Mouse (Mus musculus): ENCODE measurements around the gene Rad21l.

Rad21l gene

GRCm38 (mm10) chr2:151668433-151668832 is at the start of gene Rad21l:
Rad21l (minus strand) TSS chr2:151668533.
- DNase-seq, result no peak

DNA sequence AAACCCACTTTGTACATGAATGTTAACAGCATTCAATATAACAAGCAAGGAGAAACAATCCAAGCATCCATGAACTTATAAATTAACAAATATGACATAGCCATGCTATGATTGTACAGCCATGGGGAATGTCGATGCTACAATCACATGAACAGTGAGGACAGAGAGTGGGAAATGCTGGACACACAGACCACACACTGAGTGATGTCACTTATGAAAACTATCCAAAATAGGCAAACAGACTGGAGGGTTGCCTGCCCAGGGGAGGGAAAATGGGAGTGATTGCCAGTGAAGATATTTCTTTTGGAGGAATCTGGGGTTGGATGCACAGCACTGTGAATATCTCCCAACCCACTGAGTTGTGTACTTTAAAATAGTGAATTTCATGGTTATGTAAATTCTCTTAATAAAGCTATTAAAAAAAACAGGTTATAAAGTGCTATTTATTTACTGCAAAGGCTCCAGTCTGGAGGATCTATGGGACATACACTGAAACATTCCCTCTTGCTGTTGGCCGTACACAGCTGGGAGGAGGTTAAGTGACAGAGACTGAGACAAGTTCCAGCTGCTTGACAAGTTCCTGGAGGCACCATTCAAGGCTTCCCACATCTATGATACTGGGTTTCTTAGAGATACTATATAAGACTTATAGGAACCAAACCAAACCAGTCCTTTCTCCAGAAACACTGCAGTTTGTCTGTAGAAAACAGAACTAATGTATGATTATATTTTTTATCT is 48.2 kb upstream of the Rad21l start:
- DNase-seq, result no peak

DNA sequence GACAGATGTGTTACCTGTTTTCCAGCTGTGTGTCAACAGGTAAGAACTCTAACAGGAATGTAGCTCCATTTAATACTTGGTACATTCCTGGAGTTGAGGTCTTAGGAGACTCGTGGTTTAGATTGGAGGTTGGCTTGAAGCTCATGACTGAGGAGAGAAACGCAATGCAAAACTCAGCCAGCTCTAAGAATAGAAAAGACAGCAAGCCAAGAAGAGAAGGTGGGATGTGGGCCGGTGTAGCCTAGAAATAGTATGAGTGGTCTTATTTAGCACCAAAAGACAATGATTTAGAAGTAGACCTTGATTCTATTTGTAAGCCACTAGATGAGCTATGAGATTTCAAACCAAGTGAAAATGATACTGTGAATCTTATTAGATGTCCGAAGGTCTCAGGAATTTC is 47.2 kb upstream of the Rad21l start:
- no peak for DNase-seq

DNA sequence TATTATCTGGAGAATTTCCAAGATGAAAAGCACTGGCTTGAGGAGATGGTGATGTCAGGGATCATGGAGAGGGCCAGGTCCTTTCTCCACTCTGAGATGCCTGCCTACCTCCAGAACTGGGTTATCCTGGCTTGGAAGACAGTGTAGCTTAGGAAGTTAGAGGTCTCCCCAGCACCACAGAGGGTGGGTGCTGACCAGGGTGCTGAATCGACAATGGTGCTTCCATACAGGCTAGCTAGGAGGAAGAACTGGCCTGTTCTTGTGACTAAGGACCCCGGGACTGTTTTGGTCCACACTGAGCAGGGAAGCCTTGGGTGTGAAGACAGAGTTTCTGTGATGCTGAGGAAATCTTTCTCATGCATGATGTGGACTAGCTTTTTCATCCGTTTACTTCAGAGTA is 44.3 kb upstream of the Rad21l start:
- DNase-seq, result peak; percentile 22

GRCm38 (mm10) chr2:151702851-151703190 is 34.5 kb upstream of the Rad21l start:
- DNase-seq, result no peak

DNA sequence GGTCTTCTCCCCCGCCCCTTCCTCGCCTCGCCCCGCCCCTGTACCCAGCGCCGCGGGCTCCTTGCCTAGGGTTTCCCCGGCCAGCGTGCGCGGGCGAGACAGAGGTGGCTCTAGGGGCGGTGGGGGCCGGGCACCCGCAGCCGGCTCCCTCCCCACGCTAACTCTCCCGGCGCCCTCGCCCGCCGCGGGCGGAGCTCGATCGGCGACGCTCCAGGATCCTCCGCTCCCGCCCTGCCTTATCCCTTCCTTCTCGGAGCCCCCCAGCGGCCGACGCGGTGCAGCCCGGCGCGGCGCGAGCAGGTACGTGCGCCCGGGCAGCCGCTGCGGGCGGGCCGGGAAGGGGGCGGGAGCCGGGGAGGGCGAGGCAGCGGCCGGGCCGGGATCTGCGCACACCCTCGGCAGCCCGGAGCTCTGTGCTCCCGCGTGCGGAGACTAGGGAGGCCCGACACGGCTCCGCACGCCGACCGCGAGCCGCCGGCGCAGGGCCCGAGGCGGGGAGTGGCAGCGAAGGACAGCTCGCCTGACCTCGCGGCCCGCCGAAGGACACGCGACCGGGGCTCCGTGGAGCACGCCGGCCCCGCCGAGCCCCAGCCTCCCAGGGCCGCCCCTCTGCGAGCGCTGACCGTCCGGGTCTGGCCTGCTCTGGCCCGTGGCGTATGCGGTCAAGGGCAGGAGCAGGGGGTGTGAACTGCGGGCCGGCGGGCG is 34.0 kb upstream of the Rad21l start:
- DNase-seq, result peak; percentile 46

GRCm38 (mm10) chr2:151701231-151702145 is 33.2 kb upstream of the Rad21l start, which contains the start of gene Tmem74b:
Tmem74b (plus strand) TSS chr2:151702008.
- DNase-seq, result no peak

DNA sequence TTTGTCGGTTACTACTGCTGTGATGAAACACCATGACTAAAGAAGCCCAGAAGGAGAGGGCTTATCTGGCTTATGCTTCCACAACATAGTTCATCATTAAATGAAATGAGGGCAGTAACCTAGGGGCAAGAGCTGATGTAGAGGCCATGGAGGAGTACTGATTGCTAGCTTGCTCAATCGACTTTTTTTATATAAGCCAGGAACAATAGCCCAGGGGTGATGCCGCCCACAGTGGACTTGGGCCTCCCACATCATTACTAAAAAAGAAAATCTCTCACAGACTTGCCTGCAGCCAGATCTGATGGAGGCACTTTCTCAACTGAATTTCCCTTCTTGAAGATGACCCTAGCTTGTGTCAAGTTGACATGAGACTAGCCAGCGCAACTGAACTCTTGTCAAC is 14.6 kb upstream of the Rad21l start:
- DNase-seq, result no peak

GRCm38 (mm10) chr2:151682357-151682756 is 14.0 kb upstream of the Rad21l start:
- peak; percentile 15 for DNase-seq

DNA sequence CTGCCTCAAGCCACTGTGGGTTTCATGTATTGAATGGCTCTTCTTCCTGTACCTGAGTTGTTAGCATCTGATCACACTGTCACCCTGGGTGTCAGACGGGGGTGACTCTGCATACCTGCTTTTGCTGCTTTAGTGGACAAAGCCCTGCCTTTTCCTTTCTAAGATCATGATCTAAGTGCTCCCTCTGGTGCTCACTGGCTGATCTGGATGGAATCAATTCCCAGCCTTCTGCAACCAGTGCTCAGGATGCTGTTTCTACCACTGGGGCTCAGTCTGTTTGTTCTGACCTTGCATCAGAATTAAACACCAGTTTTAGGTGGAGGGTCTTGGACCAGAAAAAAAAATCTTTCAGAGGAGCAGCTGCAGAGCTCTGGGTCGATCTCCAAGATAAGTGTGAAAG is 7.9 kb upstream of the Rad21l start:
- no peak for DNase-seq

DNA sequence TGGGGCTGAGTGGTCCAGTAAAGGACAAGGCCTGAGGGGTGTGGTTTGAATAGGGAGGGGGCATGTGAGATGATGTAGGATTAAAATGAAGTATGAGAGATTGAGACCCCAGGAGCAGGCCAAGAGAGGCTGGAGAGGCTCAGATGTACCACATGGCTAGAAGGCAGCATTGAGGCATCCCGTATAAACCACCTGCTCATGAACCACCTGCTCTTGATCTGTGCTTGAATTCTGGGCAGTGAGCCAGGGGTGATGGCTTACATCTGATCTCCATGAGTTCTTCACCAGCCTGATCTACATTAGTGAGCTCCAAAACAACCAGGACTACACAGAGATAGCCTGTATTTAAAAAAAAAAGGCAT is 2.6 kb upstream of the Rad21l start:
- no peak for DNase-seq

- no peak for DNase-seq
Measured at GRCm38 (mm10) chr2:151670026-151670967, 2.0 kb upstream of the Rad21l start.

- no peak for DNase-seq
Measured at GRCm38 (mm10) chr2:151652053-151652452, 16.3 kb downstream of the Rad21l start.

DNA sequence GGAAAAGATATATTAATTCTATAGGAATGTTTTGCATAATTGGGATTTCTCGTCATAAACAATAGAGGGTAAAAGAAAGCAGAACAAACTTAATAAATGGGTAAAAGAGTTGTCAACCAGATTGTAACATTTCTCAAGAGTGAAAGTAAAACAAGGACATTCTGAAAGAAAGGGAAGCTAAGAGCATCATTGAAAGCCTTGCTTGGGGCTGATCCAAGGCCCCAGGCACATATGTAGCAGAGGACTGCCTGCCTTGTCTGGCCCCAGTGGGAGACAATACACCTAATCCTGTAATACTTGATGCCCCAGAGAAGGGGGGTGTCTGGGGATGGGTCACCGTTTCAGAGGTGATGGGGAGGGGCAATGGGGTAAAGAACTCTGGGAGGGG is 32.3 kb downstream of the Rad21l start:
- no peak for DNase-seq

DNA sequence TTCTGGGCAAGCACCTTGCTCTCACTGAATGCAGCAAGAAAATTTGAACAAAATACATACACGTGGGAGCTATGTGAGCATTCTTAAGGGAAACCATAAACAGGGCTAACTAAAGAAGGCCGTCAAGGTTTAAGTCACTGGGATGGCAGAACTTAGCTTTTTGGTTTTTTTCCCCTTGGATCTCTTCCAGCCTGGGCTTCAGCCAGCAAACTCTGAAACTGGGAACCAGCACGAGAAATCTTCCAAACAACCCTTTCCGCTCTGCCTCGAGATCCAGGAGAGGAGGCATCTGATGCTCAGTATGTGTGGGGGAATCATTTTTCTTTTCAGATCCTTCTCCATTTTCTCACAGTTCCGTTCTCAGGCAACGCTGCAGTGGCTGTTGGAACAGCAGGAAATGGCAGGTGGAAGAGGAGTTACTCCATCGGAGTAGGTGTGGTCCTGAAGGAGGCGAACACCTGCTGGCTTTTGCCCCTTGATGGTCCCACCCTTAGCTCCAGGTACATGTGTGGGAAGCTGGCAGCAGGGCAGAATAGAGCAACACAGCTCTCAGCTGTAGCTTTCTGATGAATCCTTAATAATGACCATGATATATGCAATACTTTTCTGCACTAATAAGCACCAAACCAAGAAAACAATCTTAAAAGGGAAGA is 32.8 kb downstream of the Rad21l start:
- DNase-seq, result no peak

DNA sequence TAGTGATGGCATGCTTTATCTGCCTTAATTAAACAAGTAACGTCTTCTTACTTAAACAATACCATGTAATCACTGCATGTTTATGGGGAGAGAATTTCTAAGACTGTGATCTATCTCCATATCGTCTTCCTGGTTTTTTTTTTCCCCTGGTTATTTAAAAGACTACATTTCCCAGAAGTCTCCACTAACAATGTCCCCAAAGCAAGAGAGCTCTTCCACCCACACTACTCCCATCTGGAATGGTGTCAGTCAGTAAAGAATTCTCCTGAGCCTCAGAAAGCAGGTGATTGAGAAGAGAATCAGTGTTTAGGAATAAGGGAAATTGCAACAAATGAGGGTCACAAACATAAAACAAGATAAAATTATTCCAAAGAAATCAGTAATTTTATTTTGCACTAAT is 33.4 kb downstream of the Rad21l start:
- DNase-seq, result no peak

DNA sequence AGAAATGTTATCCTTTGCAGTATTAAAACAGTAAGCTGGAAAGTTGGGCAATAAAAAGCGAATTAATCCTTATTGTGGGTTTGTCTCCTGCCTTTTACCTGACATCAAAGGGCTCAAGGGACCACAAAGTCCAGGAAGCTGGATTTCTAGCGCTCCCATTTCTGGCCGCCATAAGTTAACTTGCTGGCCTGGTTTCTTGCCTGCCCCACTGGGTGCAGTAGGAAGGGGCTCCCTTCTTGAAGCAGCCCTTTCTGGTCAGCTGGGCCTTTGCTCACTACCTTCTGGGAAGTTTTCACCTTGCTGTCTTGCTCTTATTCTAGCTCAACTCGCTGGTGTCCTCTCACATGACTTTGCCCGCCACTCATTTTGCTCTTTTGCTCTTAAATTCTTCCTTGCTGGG is 35.4 kb downstream of the Rad21l start:
- DNase-seq, result no peak

GRCm38 (mm10) chr2:151632159-151632814 is 36.0 kb downstream of the Rad21l start, which contains the start of gene Snph:
Snph (minus strand) TSS chr2:151632593.
- DNase-seq, result peak; percentile 73

DNA sequence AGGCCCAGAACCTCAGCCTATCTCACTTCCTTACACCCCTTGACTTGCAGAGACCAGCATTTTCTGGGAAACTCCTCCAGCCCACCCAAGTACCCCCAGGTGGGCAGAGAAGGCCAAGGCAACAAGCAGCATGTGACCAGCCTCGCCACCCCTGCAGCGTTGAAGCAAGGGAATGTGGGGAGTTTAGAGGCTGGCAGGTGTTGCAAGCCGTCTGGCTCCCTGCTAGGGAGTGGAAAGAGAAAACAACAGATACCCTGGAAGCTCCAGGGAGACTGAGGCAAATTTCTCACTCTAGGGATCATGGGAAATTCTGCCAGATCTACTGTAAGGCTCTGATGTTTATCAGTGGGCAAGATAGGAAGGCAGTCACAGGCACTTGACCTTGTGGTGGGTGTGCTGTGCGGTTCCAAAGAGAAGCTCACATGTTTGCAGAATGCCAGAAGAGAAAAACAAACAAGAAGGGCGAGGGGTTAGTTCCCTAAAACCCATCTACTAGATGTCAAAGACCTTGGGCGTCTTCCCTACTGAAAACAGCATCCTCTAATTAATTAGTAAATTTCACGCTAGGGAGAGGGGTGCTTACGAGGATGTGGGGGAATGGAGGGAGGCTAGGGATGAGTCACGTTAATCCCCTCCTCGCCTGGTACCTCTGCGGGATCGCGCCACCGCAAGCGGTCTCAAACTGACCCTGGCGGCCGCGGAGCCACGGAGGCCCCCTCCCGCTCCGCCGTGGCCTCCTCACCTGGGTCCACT is 36.8 kb downstream of the Rad21l start:
- no peak for DNase-seq

DNA sequence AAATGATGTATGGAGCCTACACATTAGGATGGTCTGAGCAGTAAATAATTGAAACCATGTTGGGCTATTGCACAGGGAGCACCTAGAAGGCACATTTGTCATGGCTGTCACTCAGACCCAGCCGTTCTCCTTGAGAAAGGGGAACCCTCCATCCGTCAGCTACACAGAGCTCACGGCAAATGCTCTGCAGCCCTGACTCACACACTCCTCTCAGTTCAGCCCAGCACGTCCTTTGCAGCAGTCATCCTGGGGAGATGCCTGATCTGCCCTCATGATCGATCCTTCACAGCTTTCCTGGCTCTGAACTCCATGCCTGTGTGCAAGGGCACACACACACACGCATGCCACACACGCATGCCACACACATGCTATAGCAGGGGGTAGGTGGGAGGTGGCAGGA is 39.0 kb downstream of the Rad21l start:
- no peak for DNase-seq

GRCm38 (mm10) chr2:151628011-151628410 is 40.3 kb downstream of the Rad21l start:
- no peak for DNase-seq
